Mouse (Mus musculus): ENCODE data around the gene Sipa1l3.
A peak's percentile ranks its signal among the peaks of the same experiment; 100 is the strongest.

DNA sequence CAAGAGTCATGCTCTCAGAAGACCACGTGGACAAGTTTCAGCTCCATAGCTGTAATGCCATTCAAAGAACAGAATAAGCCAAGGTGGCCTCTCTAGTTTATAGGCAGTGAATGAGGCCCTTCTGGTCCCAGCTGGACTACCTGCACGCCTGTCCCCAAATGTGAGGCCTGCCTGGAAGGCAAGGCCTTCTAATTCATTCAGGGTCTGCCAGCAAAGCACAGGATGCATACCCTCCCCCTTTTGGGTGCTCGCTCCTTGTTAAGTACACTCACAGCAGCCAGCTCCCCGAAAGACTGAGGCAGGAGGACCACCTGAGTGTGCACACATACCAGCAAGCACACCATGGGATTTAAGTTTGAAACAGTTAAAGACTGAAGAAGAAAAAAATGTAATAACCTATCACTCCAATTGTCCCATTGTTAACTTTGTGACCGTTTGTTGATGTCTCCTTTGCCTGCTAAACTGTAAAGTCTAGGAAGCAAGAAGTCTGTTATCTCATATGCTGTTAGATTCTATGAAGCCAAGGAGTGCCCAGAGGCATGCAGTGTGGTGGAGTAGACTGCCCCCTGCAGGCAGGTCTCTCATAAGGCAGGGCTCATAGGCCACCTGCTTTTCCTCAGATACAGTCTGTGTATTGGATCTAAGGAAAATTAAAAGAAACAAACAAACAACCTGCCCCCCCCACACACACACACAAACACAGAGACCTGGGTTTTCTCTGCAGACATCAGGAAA lies 3.6 kb upstream of the Sipa1l3 start:
- peak; percentile 91 for TF ChIP-seq CTCF (IDR thresholded peaks at IDR 0.05)
- no peak for TF ChIP-seq POLR2A (IDR thresholded peaks at IDR 0.05; ENCODE audit: insufficient read depth, low read depth, low read length)

Data from heart, adult 2 months (tissue).